Mouse (Mus musculus): Measurements from ENCODE around the gene Gucy1a1. TPM values are rescaled to one million over a fixed set of nuclear protein-coding genes. Genes with fewer than 3 reads are reported as not detected.

Gucy1a1 gene
- polyA plus RNA-seq, 1 experiment, result not detected

DNA sequence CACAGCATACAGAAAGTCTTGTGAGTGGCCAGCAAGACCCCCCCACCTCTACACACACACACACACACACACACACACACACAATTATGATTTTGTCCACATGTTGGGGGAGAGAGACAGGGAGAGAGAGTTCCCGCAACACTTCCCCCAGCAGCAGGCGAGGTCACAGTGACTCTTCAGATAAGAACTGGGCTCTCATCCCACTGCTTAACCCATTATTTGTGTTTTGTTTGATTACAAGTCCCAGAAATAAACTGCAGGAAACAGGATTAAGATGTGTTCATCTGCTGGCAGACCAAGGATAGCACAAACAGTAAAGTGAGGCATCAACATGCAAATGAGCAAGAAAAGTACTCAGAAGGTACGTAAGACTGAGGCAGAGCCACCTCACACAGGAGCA, 33.6 kb downstream of the Gucy1a1 start:
- TF ChIP-seq GATA1 (IDR thresholded peaks at IDR 0.05; ENCODE audit: low read length), result no peak

DNA sequence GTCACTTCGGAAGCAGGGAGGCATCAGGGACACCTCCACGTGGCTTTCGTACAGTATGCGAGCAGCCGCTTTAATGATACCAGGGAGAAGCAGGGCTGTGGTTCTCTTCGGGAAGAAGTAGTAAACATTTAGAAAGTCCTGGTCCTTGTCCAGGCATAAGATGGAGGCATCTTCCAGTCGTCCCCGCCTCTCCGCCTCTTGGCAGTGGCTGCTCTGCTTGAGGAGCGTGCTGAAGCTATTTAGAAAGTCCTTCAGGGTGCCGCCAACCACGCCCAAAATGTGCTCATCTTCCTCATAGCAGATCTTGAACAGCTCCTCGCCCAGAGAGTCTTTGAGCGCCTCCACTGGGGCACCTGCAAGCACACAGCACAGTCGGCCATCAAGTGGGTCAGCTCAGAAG, 36.6 kb downstream of the Gucy1a1 start:
- TF ChIP-seq GATA1 (IDR thresholded peaks at IDR 0.05; ENCODE audit: low read length), result no peak

DNA sequence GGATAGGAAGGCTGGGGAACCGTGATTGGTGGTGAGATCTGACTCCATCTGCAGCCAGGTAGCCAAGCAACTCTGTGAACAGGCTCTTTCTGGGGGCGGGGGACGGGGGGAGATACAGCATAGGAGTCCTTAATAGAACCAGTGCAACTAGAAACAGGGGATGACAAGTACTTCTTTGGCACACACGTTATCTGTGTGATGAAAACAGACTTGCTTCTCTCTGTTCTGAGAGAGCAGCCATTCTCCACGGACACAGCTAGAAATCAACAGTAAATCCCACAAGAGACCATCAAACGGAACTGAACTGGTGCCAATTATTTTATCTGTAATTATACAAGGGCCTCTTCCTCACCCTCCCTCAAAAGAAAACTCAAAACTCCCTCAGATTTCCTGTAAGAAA, 41.4 kb downstream of the Gucy1a1 start:
- TF ChIP-seq GATA1 (IDR thresholded peaks at IDR 0.05; ENCODE audit: low read length), result no peak

DNA sequence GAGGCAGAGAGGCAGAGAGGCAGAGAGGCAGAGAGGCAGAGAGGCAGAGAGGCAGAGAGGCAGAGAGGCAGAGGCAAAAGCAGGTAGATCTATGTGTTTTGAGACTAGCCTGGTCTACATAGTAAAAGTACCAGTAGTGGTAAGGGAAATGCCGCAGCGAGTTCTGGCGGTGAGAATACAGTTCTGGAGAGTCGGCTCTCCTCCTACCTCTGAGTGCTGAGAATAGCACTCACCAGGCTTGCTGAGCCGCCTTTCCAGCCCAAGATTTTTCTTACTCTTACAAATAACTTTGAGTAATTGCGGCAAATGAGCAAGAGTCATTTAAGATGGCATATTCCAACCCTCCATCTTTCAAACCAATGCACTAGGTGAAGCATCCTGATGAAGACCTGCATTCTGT, 46.5 kb downstream of the Gucy1a1 start:
- no peak for TF ChIP-seq GATA1 (IDR thresholded peaks at IDR 0.05; ENCODE audit: low read length)

DNA sequence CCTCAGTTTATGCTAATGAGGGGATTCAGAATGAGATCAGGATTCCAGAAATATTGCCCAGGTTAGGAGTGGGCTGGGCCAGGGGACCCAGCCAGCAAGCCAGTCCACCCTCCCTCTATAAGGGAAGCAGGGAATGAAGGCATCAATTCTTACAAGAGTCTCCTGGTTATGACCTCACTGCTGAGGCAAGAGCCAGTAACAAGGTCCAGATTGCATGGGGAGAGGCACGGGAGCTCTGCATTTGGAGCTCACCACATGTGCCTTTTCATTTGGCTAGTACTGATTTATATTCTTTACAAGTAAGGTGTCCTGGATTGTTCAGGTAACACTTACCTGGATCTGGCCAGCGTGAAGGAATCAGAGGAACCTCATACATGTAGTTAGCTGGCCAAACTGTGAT, 48.8 kb downstream of the Gucy1a1 start:
- TF ChIP-seq GATA1 (IDR thresholded peaks at IDR 0.05; ENCODE audit: low read length), result no peak

DNA sequence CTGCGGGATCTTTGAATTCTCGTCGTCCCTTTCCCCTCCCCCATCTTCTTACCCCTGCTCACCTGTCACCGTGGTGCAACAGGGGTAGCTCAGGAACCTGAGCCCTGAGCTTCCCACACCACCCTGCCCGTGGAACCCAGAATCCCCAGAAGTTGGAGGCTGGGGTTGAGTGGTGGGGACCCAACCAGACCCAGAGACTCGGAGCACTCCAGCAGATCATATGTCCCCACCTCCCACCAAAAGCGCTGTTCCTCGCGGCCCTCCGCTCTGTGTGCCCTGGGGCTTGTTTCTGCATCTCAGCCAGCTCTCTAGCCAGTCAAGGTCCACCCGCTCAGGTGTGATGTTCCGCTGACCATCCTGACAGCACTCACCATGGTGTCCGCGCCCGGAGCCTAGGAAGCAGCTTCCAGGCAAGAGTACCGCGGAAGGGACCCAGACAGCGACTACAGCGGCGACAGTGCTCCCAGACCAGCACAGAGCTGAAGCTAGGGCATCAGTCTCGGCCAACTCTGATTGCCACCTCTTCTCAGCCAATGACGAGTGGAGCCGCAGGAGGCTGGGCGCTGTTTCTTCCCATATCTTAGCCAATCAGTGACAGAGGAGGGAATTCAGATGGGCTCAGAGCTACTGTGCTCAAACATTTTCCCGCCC, 71.3 kb downstream of the Gucy1a1 start, which contains the start of gene Gucy1b1:
Gene Gucy1b1, minus strand, starts transcription at position 489 of the 651 bp plus-strand sequence.
- TF ChIP-seq GATA1 (IDR thresholded peaks at IDR 0.05; ENCODE audit: low read length), result no peak

DNA sequence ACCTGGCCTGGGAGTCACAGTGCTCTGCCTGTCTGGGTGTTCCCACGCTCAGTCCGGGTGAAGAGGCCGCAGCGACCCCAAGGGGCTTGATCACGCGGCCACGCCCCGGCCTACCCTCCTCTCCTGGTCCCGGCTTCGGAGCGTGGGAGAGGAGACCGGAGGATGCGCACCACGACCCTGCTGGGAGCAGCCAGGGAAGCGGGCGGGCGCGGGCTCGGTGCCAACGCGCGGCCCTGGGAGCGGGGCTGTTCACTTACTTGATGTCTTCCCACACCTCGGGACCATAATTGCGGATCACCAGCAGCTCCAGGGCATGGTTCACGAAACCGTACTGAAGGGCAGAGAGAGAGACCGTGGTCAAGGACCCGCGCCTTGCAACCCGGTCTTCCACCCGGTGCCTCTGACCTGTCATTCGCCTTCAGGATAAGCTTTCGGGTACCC, 71.8 kb downstream of the Gucy1a1 start:
- TF ChIP-seq GATA1 (IDR thresholded peaks at IDR 0.05; ENCODE audit: low read length), result no peak

DNA sequence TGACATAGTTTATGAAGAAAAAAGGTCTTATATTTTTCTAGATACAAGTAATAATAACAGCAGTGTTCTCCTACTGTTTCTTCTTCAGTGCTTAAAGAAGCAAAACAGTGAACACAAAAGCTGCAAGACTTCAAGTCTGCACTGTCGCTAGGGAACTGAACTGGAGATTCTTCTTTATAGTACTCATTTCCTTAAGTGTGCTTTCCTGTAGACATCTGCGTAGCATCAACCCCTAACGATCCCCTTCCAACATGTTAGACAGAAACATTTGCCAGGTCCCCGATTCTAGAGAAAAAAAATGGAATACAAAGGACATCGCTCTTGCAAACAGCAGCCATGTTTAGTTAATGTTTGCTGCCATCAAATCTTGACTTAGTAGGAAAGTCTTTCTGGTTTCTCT, 77.8 kb downstream of the Gucy1a1 start:
- no peak for TF ChIP-seq GATA1 (IDR thresholded peaks at IDR 0.05; ENCODE audit: low read length)

DNA sequence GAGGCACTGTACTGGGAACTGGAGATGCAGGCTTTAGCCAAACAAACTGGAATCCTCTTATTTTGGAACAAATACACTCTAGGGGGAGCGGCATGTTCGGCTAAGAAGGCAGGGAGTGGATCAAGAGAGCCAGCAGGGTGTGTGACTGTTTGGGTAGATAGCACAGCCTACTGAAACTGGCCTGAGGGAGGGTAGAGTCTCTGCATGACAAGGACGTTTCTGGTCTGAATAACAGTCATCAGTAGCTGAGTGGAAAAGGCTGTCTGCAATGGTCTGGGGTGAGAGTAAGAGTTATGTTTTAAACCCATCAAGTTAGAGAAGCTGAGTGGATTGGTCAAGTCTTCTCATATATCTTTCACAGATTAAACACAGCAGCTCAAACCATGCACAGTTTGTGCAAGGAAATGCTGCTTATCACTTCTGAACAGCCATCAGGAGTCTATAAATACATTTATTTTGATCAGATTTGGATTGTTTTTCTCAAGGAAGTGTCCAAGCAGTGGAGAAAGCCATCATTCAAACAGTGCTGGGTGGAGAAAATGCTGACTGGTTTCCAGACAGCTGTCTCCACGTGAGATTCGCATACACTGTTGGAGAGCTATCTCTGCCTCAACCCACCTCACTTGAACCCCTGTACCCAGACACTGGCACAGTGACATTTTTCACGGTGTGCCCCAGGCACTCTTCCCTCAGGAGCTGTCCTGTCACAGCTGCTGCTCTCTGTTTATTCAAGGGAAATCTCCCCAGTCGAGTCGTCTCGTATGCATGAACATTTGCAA, 84.0 kb downstream of the Gucy1a1 start:
- no peak for TF ChIP-seq GATA1 (IDR thresholded peaks at IDR 0.05; ENCODE audit: low read length)

DNA sequence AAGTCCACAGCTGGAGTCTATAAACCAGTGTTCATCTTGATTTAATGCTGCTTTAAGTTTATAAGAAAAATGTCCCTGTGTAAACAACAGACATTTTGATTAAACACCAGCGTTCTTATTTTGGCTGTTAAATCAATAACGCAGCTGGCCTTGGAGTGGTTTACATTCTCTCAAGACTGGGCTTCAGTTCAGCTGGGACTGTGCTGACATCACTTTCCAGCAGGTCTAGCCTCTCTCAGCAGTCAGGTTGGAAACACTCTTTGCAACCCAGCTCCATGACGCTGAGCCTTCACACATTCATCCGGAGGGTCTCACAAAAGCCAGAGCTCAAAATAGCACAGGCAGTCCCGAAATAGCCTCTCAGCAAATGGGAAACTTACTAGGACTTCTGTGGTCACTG, 88.4 kb downstream of the Gucy1a1 start:
- TF ChIP-seq GATA1 (IDR thresholded peaks at IDR 0.05; ENCODE audit: low read length), result no peak

DNA sequence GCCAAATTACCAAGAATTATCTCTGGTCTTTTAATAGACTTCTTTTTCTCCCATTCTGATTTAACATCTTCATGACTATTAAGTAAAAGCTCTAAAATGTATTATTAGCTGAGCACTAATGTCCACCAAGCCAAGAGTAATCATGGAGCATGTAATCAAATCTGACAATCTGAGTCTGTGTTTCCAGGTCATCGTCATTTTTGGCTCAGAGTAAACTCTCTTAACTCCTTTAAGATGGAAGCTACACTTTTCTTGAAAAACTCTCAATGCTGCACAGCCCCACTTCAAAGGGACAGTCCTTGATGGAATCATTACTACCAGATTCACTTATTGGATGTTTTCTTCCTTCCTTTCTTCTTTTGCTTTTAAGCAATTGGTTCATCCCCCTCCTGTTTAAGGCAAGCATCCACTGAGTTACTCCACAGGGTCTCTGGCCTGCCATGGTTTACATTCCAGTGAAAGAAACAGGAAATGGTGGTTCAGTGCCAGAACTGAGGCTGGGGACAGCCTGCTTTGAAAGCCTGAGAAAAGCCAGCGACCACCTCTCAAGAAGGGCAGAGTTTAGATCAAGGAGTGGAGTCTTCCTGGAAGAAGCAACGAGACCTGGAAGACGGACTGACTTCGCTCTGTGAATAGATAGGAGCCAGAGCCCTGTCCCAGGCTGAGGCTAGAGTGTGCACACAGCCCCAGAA, 91.2 kb downstream of the Gucy1a1 start:
- TF ChIP-seq GATA1 (IDR thresholded peaks at IDR 0.05; ENCODE audit: low read length), result no peak

DNA sequence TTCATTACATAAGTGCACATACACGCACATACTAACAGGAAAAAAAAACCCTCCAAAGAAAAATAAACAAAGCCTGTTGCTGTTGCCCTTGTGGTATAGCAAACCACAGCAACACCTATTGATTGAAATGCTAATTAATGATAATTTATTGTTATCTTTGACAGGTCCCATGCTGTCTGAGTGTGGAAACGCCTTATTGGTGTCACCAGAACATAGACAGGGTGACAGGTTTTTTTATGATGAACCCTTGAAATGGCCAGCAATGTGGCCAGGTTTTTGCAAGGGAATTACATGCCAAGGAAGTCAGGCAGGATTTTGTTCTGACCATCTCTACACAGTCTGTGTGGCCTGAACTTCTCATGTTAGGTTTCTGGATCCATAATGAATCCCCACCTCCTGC, 93.6 kb downstream of the Gucy1a1 start:
- no peak for TF ChIP-seq GATA1 (IDR thresholded peaks at IDR 0.05; ENCODE audit: low read length)

DNA sequence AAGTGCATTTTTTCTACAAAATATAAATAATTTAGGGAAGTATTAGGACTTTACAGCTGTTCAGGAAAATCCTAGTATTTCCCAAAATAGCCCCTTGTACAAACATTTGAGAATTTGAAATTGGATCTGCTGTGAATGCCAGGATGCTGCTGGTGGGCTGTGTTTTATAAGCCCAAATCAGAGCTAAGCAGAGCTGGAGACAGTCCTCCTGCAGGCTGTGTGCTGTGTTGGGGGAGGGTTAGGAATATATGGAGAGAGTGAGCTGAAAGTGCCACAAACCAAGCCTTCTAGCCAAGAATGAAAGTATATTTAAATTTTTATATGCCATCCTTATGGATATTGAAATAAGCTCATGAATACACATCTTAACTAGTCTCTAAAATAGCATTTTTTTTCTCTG, 94.1 kb downstream of the Gucy1a1 start:
- no peak for TF ChIP-seq GATA1 (IDR thresholded peaks at IDR 0.05; ENCODE audit: low read length)

DNA sequence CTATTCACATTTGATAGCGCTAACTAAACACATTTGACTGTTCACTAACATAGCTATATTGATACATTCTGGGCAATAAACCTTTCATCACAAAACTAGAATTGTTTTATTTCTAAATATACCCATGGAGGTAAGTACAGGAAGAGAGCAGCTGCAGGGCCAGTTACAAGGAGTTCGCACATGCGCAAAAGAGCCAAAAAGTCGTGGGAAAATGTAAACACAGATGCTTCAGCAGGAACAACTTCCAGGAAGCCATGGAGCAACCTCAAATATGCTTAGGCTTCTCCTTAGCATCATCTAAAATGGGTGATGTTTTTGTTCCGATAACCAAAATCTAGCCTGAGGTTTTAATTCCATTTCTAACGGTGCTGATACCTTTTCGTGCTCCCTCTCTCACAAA, 96.9 kb downstream of the Gucy1a1 start:
- TF ChIP-seq GATA1 (IDR thresholded peaks at IDR 0.05; ENCODE audit: low read length), result no peak

DNA sequence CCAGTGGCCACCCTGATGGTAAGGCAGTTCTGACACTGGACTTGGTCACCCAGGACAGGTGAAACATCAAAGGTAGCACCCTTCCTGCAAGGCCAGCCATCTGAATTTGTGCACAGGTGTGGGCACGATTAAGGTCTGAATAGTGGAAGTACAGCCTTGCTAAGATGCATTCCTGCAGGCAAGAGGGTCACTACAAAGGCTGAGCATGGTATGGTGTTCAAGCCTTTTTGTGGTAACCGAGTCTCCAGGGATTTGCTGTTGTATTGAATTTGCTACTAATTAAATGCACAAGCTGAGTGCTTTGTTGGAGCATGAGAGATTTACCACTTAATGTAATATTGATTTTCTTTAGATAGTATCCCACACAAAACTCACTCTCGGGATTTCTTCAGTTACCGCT, 97.5 kb downstream of the Gucy1a1 start:
- no peak for TF ChIP-seq GATA1 (IDR thresholded peaks at IDR 0.05; ENCODE audit: low read length)

DNA sequence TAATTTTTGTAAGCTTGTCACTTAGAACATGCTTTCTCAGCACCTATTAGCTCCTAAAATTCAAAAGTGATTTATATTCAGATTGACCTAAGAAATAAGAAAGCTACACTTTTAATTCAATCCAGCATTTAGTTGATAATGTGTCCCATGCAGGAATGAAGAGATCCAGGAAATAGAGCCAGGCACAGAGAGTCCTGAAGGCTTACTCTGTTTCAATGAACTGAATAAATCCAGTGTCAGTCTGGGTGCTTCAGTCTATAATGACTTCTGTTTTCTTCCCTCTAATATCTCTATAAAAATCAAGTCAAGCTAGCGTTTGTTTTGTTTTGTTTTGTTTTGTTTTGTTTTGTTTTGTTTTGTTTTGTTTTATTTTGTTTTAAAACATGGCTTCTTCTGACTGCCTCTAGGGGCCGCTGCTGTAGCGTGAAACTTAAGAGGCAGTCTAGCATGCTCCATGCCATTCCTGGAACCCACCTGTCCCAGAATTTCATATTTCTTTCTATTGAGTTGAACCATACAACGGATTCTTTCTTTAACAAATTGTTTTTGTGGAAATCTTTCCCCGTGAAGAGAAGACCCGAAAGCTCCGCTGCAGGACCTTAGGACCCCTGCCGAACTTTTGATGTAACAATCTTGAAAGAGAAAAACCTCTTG, 98.4 kb downstream of the Gucy1a1 start:
- no peak for TF ChIP-seq GATA1 (IDR thresholded peaks at IDR 0.05; ENCODE audit: low read length)
